Mouse (Mus musculus): ENCODE measurements around the gene Ap1ar.

GRCm38 (mm10) chr3:127807846-127808245 lies 29.5 kb downstream of the Ap1ar start:
- TF ChIP-seq CTCF (IDR thresholded peaks at IDR 0.05; ENCODE audit: borderline replicate concordance, control insufficient read depth, extremely low read depth, insufficient read depth, low read length, poor library complexity) (no peak), POLR2A (IDR thresholded peaks at IDR 0.05; ENCODE audit: control insufficient read depth, extremely low read depth, insufficient read depth, low read length, poor library complexity) (no peak)

Measured in thymus, adult 2 months (tissue).